Mouse (Mus musculus) lung, adult 2 months (tissue): Measurements from ENCODE around the gene Ctps. TPM values are rescaled to one million over a fixed set of nuclear protein-coding genes. Genes with fewer than 3 reads are reported as not detected.

Source experiments
- DNase-seq: peaks from one replicate; pipeline ENCODE4 v3.0.0; 2022
- H3K4me1 ChIP-seq: fragments of 200-500 bp; 2 replicates; pipeline ENCODE4 v1.6.1; 2011; ENCODE audit warnings: low read length; ENCODE audit not compliant: control insufficient read depth, insufficient read depth
- H3K4me3 ChIP-seq: fragments of 200-500 bp; replicated peaks from 2 replicates; pipeline ENCODE3; 2011; ENCODE audit warnings: low read depth, mild to moderate bottlenecking, control low read depth, low read length; ENCODE audit errors: extremely low read depth
- CTCF ChIP-seq: fragments of 200-500 bp; IDR thresholded peaks from 2 replicates; pipeline ENCODE4 v1.5.1; 2011; ENCODE audit warnings: mild to moderate bottlenecking, low read length, control low read depth; ENCODE audit not compliant: insufficient read depth
- POLR2A ChIP-seq: fragments of 200-500 bp; IDR thresholded peaks from 2 replicates; pipeline ENCODE4 v1.6.1; 2011; ENCODE audit warnings: low read depth, mild to moderate bottlenecking, control low read depth, low read length, borderline replicate concordance; ENCODE audit errors: extremely low read depth
- WGBS: fragments of 180-500 bp; shearing (Covaris S2); methylation state at CpG from one replicate; pipeline ENCODE4 v1.1.7; 2018; 5-methylcytosine and 5-hydroxymethylcytosine counted together
- polyA plus RNA-seq: library from polyadenylated mRNA; depleted of rRNA; stranded (reverse); fragments of >200 nt; gene quantifications from 2 replicates; pipeline ENCODE4 v1.2.3, GENCODE M21; 2012; rRNA removed

The Ctps gene
- polyA plus RNA-seq = 7.7 and 10.2 TPM in 2 replicates

DNA sequence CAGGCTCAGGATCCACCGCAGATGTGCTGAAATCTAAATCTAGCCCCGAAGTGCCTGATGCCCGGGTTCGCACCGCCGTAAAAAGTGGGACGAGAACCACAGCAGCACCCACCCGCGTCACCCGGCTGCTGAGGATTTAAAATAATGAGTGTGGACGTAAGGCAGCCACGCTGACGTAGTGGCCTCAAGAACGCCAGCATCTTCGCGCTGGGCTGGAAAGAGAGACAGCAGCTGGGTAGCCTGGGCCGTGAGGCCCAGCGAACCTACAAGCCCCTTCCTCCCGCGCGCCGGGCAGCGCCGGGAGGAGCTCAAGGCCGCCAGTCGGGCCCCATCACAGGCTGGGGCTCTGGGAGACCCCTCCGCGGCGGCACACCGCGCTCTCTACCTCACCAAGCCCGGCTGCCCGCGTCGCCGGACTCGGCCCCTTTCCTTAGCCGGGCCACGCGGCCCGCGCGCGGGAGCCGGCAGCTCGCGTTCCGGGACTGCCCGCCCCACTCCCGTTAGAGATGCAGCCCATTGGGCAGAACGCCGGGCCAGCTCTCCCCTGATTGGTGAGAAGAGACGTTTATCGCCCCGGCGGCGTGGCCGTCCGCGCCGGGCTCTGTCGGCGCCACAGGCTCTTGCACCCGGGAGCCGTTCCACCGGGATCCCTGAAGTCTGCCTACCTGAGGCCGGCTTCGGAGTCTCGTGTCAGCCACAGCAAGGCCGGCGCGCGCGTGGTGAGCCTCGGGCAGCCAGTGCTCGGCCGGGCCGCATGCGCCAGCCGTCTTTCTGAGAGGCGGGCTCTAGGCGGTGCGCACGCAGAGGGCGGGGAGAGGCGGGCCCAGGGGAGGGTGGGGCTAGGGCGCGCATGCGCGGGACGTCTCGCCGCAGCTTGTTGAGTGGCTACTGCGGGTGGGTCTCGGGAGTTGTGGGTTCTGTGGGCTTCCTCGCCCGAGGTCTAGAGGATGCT lies at the start of gene Ctps:
Gene Ctps, minus strand, starts transcription at position 791 of the 952 bp plus-strand sequence.
- peak; percentile 96 for DNase-seq
- WGBS = under 1% methylated on average over 97 of the region's 97 CpGs
- Histone ChIP-seq H3K4me3 (peak within 1 kb of the TSS; percentile 92), H3K4me1 (peaks cover 9% of the 10 kb centered on the region; the same call in 1 of the 2 replicates)
- TF ChIP-seq CTCF (no peak), POLR2A (peak; percentile 95)

DNA sequence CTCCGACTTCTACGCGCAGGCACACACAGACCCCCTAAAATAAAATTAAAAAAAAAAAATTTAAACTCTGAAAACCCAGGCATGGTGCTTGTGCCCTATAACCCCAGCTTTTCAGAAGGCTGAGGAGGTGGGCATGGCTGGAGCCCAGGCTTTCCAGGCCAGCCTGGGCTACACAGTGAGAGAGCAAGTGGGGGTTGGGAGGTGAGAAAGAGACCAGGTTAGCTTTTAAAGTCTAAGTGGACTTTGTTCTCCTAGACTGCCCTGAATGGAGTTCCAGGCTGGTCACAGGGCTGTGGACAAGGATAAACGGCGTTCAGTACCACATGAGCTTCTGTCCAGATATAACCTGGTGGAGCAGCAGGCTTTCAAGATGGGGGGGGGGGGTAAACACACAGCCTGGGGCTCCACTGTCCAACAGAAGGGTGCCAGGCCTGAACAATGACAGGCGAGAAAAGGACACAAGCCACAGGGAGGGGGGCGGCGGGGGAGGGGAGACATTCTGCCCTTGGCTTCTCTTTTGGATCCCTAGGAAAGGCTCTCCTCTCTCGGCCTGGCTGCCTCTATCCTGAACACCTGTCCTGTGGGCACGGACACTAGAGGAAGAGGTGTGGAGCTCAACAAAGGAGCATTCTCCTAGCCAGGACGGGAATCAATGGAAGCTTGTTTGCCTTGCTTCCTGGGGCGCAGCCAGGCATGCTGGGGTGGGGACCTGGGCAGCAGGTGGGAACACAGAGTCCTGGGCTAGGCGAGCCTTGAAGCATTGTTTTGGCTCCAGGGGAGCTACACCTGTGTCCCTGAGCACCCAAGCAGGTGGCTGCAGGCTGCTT lies 46.3 kb upstream of the Ctps start:
- DNase-seq = no peak
- WGBS = 75% methylated on average over 13 of the region's 13 CpGs
- Histone ChIP-seq H3K4me3 (no peak overlapping the region), H3K4me1 (no peaks in the 10 kb centered on the region)
- TF ChIP-seq CTCF (no peak), POLR2A (no peak)

DNA sequence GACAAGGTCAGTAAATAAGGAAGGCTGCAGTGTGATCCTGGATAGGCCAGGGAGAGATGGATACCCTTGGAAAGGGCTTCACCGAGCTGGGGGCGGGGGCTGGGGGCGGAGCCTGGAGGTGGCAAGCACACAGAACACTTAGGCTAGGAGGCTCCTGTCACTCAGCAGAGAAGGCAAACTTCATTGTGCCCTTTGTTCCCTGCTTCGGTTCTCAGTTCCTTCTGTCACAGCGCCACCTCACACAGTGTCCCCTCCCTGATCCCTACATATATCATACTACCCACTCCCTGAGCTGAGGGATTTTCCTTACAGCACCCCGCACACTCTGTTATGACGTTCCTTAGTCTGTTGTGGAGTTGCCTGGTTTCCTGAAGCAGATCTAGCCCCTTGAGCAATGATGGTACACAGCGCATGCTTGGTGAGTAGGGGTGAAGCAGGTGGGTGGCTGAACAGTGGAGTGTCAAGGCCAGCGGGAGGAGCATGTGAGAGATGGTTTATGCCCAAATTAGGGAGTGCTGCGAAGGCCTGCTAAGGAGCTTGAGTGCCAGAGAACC lies 45.5 kb upstream of the Ctps start:
- Histone ChIP-seq H3K4me3 (no peak overlapping the region), H3K4me1 (no peaks in the 10 kb centered on the region)
- no peak for DNase-seq
- TF ChIP-seq CTCF (no peak), POLR2A (no peak)
- 64% methylated on average over 10 of the region's 10 CpGs for WGBS

DNA sequence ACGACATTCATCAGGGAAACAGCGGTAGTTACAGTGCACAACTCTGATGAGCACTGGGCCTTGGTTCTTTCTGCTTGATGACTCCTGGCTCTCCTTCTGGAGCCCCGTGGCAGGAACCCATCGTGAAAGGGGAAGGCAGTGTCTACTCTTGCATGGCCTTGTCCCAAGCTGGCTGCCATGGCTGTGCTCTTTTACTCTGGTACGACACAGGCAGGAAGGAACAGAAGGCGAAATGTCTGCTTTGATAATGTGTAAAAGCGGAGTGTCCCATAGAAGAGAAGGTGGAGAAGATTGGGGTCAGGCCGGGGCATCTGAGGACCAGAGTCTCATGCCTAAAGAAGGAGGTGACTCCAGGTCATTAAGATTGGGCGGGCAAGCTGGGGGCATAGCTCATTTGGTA lies 44.6 kb upstream of the Ctps start:
- TF ChIP-seq POLR2A (no peak), CTCF (no peak)
- no peak for DNase-seq
- no peak overlapping the region for H3K4me3 ChIP-seq
- 77% methylated on average over 9 of the region's 9 CpGs for WGBS
- H3K4me1 ChIP-seq = no peaks in the 10 kb centered on the region

DNA sequence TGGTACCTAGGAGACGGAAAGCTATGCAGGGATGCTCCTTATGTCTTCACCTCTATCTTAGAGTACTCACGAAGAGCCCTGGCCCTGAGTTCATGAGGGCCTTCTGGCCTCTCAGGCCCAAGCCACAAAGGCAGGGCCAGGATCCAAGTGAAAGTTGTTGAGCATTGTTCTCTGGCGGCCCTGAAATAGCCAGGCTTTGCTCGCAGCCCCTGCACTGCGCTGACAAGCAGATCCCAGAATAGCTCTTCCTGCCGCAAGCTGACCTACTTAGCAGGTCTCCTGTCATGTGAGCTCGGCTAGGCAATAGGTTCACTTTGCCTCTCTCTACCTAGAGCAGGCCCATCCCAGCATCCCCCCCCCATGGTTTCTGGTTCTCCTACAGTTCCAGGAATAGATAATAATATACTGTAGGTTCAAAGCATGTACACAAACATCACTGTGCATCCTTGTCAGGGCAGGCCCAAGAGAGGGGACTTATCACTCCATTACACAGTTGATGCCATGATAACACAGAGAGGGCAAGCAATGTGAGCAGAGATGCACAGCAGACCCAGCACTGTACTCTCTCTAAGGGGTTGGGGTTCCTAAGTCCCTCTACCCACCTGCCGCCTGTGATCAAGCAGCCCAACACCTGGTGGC lies 43.7 kb upstream of the Ctps start:
- no peaks in the 10 kb centered on the region for H3K4me1 ChIP-seq
- no peak overlapping the region for H3K4me3 ChIP-seq
- peak; percentile 18 for DNase-seq
- no peak for TF ChIP-seq CTCF
- no peak for TF ChIP-seq POLR2A
- WGBS = 37% methylated on average over 8 of the region's 8 CpGs

DNA sequence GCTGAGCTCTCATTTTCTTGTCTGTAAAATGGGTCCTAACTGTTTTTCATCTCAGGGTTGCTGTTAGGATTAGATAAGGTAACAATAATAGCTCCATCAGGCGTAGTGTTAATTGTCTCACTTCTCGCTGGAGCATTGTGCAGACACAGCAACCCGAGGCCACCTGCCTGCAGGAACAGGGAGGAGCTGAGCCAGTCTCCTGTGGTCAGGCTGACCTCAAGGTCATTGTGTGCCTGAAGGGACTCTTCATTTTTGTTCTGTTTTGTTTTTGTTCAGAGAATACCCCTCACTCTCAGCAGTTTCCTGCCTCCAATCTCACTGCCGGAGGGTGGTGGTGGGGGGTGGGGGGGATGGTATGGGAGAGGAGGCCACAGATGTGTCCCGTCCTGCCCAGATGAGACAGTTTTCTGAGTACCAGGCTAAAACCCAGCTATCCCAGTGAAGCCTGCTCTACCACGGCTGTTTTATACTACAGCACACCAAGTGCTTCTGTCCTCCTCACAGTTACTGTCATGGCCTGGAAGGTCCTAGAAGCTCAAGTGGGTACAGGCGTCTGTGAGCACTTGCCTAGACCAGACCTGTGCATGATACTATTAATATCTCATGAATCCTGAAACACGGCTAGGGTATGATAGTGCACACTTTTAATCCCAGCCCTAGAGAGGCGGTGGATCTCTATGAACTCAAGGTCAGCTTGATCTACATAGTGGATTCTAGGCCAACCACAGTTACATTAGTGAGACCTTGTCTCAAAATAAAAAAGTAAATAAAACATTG lies 42.4 kb upstream of the Ctps start:
- DNase-seq = no peak
- H3K4me1 ChIP-seq = no peaks in the 10 kb centered on the region
- TF ChIP-seq POLR2A (no peak), CTCF (no peak)
- WGBS = 55% methylated on average over 9 of the region's 9 CpGs
- no peak overlapping the region for H3K4me3 ChIP-seq

DNA sequence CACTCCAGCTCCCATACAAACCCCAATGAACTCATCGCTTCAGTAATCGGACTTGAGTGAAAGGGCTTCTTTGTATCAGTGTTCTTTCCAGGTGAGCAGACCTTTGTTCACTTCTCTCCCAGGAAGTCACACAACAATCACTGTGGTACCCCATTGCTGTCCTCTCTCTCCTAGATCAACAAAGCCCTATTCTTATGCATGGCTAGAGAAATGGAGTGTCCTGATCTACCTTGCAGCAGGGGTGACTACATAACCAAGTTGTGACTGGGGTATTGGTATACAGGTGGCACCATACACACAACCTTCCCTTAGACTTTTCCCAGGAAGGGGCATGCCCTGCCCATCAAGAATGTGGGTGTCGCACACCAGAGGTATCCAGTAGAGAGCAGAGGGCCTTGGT lies 40.9 kb upstream of the Ctps start:
- DNase-seq = no peak
- Histone ChIP-seq H3K4me1 (no peaks in the 10 kb centered on the region), H3K4me3 (no peak overlapping the region)
- 94% methylated on average over 3 of the region's 3 CpGs for WGBS
- no peak for TF ChIP-seq CTCF
- no peak for TF ChIP-seq POLR2A

DNA sequence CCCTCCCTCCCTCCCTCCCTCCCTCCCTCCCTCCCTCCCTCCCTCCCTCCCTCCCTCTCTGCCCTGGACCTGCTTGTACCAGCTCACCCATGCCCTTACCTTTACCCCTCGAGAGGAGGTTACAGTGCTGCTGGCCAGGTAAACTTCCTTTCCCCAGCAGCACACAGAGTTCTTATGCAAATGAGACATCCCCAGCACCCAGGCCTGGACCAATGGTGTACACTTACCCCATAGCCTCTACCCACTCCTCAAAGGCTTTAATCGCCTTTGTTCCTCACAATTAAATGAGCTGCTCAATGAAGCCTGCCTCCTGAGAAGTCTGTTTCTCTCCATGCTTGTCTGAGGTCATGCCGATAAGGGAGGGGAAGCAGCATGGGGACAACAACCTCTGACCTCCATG lies 36.9 kb upstream of the Ctps start:
- no peak for DNase-seq
- no peak for TF ChIP-seq CTCF
- TF ChIP-seq POLR2A = no peak
- Histone ChIP-seq H3K4me3 (no peak overlapping the region), H3K4me1 (no peaks in the 10 kb centered on the region)
- 54% methylated on average over 3 of the region's 3 CpGs for WGBS
